Mouse (Mus musculus) bone marrow macrophage, adult 2 months (primary cell): ENCODE measurements around the gene Bag2. TPM values are rescaled to one million over a fixed set of nuclear protein-coding genes. Genes with fewer than 3 reads are reported as not detected.
A peak's percentile ranks its signal among the peaks of the same experiment; 100 is the strongest.
"Not testable (repeated sequence)": the region's sequence is repeated elsewhere in the genome, so short reads cannot be mapped to it uniquely, and the experiment has no call there.

ENCODE experiments used
- H3K27ac ChIP-seq: 2 replicates; pipeline ENCODE4 v1.5.1; 2012; ENCODE audit warnings: low read depth, low read length; ENCODE audit not compliant: insufficient read depth
- H3K4me1 ChIP-seq: 2 replicates; pipeline ENCODE4 v1.6.1; 2012; ENCODE audit warnings: low read length; ENCODE audit not compliant: control insufficient read depth, insufficient read depth
- H3K4me3 ChIP-seq: 2 replicates; pipeline ENCODE4 v1.5.1; 2012; ENCODE audit warnings: mild to moderate bottlenecking, low read length, moderate library complexity; ENCODE audit not compliant: insufficient read depth
- CTCF ChIP-seq: IDR thresholded peaks from 2 replicates; pipeline ENCODE4 v1.5.1; 2012; ENCODE audit warnings: low read depth, mild to moderate bottlenecking, low read length, moderate library complexity
- POLR2A ChIP-seq: IDR thresholded peaks from 2 replicates; pipeline ENCODE4 v1.6.1; 2012; ENCODE audit warnings: mild to moderate bottlenecking, low read depth, low read length, borderline replicate concordance
- polyA plus RNA-seq: library from polyadenylated mRNA; stranded (reverse); fragments of >200 nt; gene quantifications from 2 replicates; pipeline ENCODE4 v1.2.4, GENCODE M21; 2012; ENCODE audit not compliant: missing spikeins, insufficient read depth, insufficient read length

The Bag2 gene
- polyA plus RNA-seq, 1 experiment, result 1.1 TPM

- Histone ChIP-seq H3K4me3 (no peak overlapping the region), H3K4me1 (peaks cover 3% of the 10 kb centered on the region), H3K27ac (no peak overlapping the region)
- TF ChIP-seq CTCF (no peak), POLR2A (no peak)
Measured at GRCm38 (mm10) chr1:33754965-33755735, 2.4 kb downstream of the Bag2 start.

- Histone ChIP-seq H3K27ac (no peak overlapping the region), H3K4me3 (no peak overlapping the region), H3K4me1 (peaks cover 3% of the 10 kb centered on the region)
- no peak for TF ChIP-seq POLR2A
- TF ChIP-seq CTCF, result no peak
Measured at GRCm38 (mm10) chr1:33754089-33754488, 3.5 kb downstream of the Bag2 start.

- TF ChIP-seq POLR2A (no peak), CTCF (no peak)
- no peak overlapping the region for H3K4me3 ChIP-seq
- no peak overlapping the region for H3K27ac ChIP-seq
- peaks cover 3% of the 10 kb centered on the region for H3K4me1 ChIP-seq
Measured at GRCm38 (mm10) chr1:33751283-33751682, 6.3 kb downstream of the Bag2 start.

- H3K4me1 ChIP-seq, H3K27ac ChIP-seq, H3K4me3 ChIP-seq: not testable (repeated sequence)
Measured at GRCm38 (mm10) chr1:33749709-33750108, 7.9 kb downstream of the Bag2 start.

GRCm38 (mm10) chr1:33749109-33749508, 8.5 kb downstream of the Bag2 start:
- Histone ChIP-seq H3K27ac (no peak overlapping the region), H3K4me1 (no peaks in the 10 kb centered on the region), H3K4me3 (no peak overlapping the region)
- TF ChIP-seq CTCF (no peak), POLR2A (no peak)

- Histone ChIP-seq H3K27ac (no peak overlapping the region), H3K4me3 (no peak overlapping the region), H3K4me1 (no peaks in the 10 kb centered on the region)
- TF ChIP-seq POLR2A, result no peak
- TF ChIP-seq CTCF, result no peak
Measured at GRCm38 (mm10) chr1:33745901-33746300, 11.7 kb downstream of the Bag2 start.

GRCm38 (mm10) chr1:33744815-33745214, 12.8 kb downstream of the Bag2 start:
- H3K27ac ChIP-seq, H3K4me3 ChIP-seq, H3K4me1 ChIP-seq: not testable (repeated sequence)

GRCm38 (mm10) chr1:33742903-33743302, 14.7 kb downstream of the Bag2 start:
- TF ChIP-seq POLR2A (no peak), CTCF (peak; percentile 38; the same call in 1 of the 2 replicates)
- H3K27ac ChIP-seq, result no peak overlapping the region

GRCm38 (mm10) chr1:33739302-33739701, 18.3 kb downstream of the Bag2 start:
- H3K4me3 ChIP-seq, result no peak overlapping the region
- no peak for TF ChIP-seq POLR2A
- TF ChIP-seq CTCF, result peak; percentile 72
- H3K4me1 ChIP-seq, result peaks cover 7% of the 10 kb centered on the region
- no peak overlapping the region for H3K27ac ChIP-seq

More at GRCm38 (mm10) chr1:33742903-33743302, 14.7 kb downstream of the Bag2 start:
- Histone ChIP-seq H3K4me1 (no peaks in the 10 kb centered on the region), H3K4me3 (no peak overlapping the region)

- no peak overlapping the region for H3K4me3 ChIP-seq
- H3K4me1 ChIP-seq, result peaks cover 7% of the 10 kb centered on the region
- TF ChIP-seq POLR2A (no peak), CTCF (no peak)
- no peak overlapping the region for H3K27ac ChIP-seq
Measured at GRCm38 (mm10) chr1:33738681-33739278, 18.8 kb downstream of the Bag2 start.
